Mouse (Mus musculus) liver, embryonic 14.5 days (tissue): ENCODE results near the gene Parvg.

Source experiments
- CTCF ChIP-seq: IDR thresholded peaks from 2 replicates; pipeline ENCODE4 v1.5.1; 2016; ENCODE audit warnings: antibody characterized with exemption, low read depth, control low read depth
- EP300 ChIP-seq: IDR thresholded peaks from 2 replicates; pipeline ENCODE4 v1.6.1; 2016; ENCODE audit warnings: antibody characterized with exemption, low read depth

- TF ChIP-seq CTCF (no peak), EP300 (no peak)
Measured at GRCm38 (mm10) chr15:84280712-84281347, 43.0 kb upstream of the Parvg start.
